Mouse (Mus musculus) G1E (cell line): Measurements from ENCODE around the gene Yipf7.

Source experiments
- CTCF ChIP-seq: IDR thresholded peaks from 2 replicates; pipeline ENCODE4 v1.5.1; 2012; ENCODE audit warnings: low read depth, low read length, inconsistent platforms, mixed read lengths
- POLR2AphosphoS5 ChIP-seq: IDR thresholded peaks from 2 replicates; pipeline ENCODE4 v1.6.1; 2012; ENCODE audit warnings: low read depth, low read length, inconsistent platforms; ENCODE audit not compliant: insufficient replicate concordance

GRCm38 (mm10) chr5:69467520-69467919, 74.9 kb downstream of the Yipf7 start:
- TF ChIP-seq CTCF = no peak
- TF ChIP-seq POLR2AphosphoS5 = no peak
